Mouse (Mus musculus): ENCODE data around the gene Slirp.

GRCm38 (mm10) chr12:87470263-87471136, 26.8 kb downstream of the Slirp start:
- TF ChIP-seq CTCF (IDR thresholded peaks at IDR 0.05; ENCODE audit: borderline replicate concordance, extremely low read depth, insufficient read depth, insufficient read length): no peak
- TF ChIP-seq POLR2A (IDR thresholded peaks at IDR 0.05; ENCODE audit: borderline replicate concordance, extremely low read depth, insufficient read depth, insufficient read length, poor library complexity, severe bottlenecking): no peak
